Mouse (Mus musculus) neural tube, embryonic 15.5 days (tissue): ENCODE data around the gene Zkscan3. TPM values are rescaled to one million over a fixed set of nuclear protein-coding genes. Genes with fewer than 3 reads are reported as not detected.
"Not testable (repeated sequence)": the region's sequence is repeated elsewhere in the genome, so short reads cannot be mapped to it uniquely, and the experiment has no call there.

Source experiments
- ATAC-seq: fragments of 200-750 bp; cut with Nextera tagmentation; 2 replicates; pipeline ENCODE4 v1.8.0; 2017; ENCODE audit warnings: mild to moderate bottlenecking, moderate TSS enrichment, moderate library complexity; ENCODE audit not compliant: low FRiP score
- H3K27ac ChIP-seq: fragments of 300-500 bp; sonication (generic); replicated peaks from 2 replicates; pipeline ENCODE4 v1.5.1; 2015; ENCODE audit warnings: mild to moderate bottlenecking, inconsistent platforms
- H3K27me3 ChIP-seq: fragments of 300-500 bp; sonication (generic); replicated peaks from 2 replicates; pipeline ENCODE4 v1.6.1; 2015; ENCODE audit warnings: inconsistent platforms
- H3K36me3 ChIP-seq: fragments of 300-500 bp; sonication (generic); 2 replicates; pipeline ENCODE4 v1.6.1; 2015; ENCODE audit warnings: inconsistent platforms
- H3K4me1 ChIP-seq: fragments of 300-500 bp; sonication (generic); 2 replicates; pipeline ENCODE4 v1.6.1; 2015; ENCODE audit warnings: inconsistent platforms
- H3K4me2 ChIP-seq: fragments of 300-500 bp; sonication (generic); 2 replicates; pipeline ENCODE4 v1.6.1; 2015; ENCODE audit warnings: inconsistent platforms, mild to moderate bottlenecking, moderate library complexity
- H3K4me3 ChIP-seq: fragments of 300-500 bp; sonication (generic); replicated peaks from 2 replicates; pipeline ENCODE4 v1.5.1; 2015; ENCODE audit warnings: mild to moderate bottlenecking, inconsistent platforms
- H3K9ac ChIP-seq: fragments of 300-500 bp; sonication (generic); replicated peaks from 2 replicates; pipeline ENCODE4 v1.6.1; 2015; ENCODE audit warnings: mild to moderate bottlenecking, inconsistent platforms
- H3K9me3 ChIP-seq: fragments of 300-500 bp; sonication (generic); replicated peaks from 2 replicates; pipeline ENCODE4 v1.6.1; 2016; ENCODE audit warnings: inconsistent platforms
- WGBS: fragments of 180-500 bp; shearing (Covaris S2); methylation state at CpG from one replicate; pipeline ENCODE4 v1.1.7; 2015; ENCODE audit warnings: mixed read lengths; 5-methylcytosine and 5-hydroxymethylcytosine counted together
- polyA plus RNA-seq: library from polyadenylated mRNA; unstranded; fragments of >200 nt; fragmentation: Nextera tagmentation; extraction: Ambion mirVana; gene quantifications from 2 replicates; pipeline ENCODE4 v1.2.1, GENCODE M21; 2015

Zkscan3 gene
- polyA plus RNA-seq, 1 experiment from 2014 or later: 63.5 TPM

GRCm38 (mm10) chr13:21415266-21415665 lies 12.7 kb upstream of the Zkscan3 start:
- no peak for ATAC-seq
- Histone ChIP-seq H3K27me3 (no peaks in the 10 kb centered on the region), H3K27ac (no peak overlapping the region), H3K4me2 (no peak overlapping the region), H3K9me3 (no peaks in the 10 kb centered on the region), H3K4me3 (no peak overlapping the region), H3K36me3 (no peaks in the 10 kb centered on the region), H3K4me1 (no peaks in the 10 kb centered on the region), H3K9ac (no peak overlapping the region)
- 90% methylated on average over 4 of the region's 4 CpGs for WGBS

- H3K27ac ChIP-seq: no peak overlapping the region
- H3K4me1 ChIP-seq: no peaks in the 10 kb centered on the region
- ATAC-seq: no peak
- H3K4me2 ChIP-seq: no peak overlapping the region
- H3K27me3 ChIP-seq: no peaks in the 10 kb centered on the region
- no peaks in the 10 kb centered on the region for H3K9me3 ChIP-seq
- WGBS: 71% methylated on average over 15 of the region's 15 CpGs
- H3K9ac ChIP-seq: no peak overlapping the region
- no peaks in the 10 kb centered on the region for H3K36me3 ChIP-seq
- no peak overlapping the region for H3K4me3 ChIP-seq
Measured at GRCm38 (mm10) chr13:21414231-21415212, 12.0 kb upstream of the Zkscan3 start.

- H3K27ac ChIP-seq: peak overlapping the region; percentile 89
- H3K9me3 ChIP-seq: no peaks in the 10 kb centered on the region
- H3K27me3 ChIP-seq: 0 out of 2 replicates have a peak, but pooled peaks cover 3% of the 10 kb centered on the region
- peak overlapping the region; percentile 58 for H3K4me3 ChIP-seq
- H3K4me2 ChIP-seq: peak overlapping the region; percentile 67
- peak overlapping the region; percentile 75 for H3K9ac ChIP-seq
- peak; percentile 37; the same call in 1 of the 2 replicates for ATAC-seq
- H3K36me3 ChIP-seq: no peaks in the 10 kb centered on the region
- peaks cover 14% of the 10 kb centered on the region for H3K4me1 ChIP-seq
- WGBS: 51% methylated on average over 11 of the region's 11 CpGs
Measured at GRCm38 (mm10) chr13:21408805-21409459, 6.4 kb upstream of the Zkscan3 start.

GRCm38 (mm10) chr13:21407969-21408804 lies 5.6 kb upstream of the Zkscan3 start:
- H3K36me3 ChIP-seq: no peaks in the 10 kb centered on the region
- H3K4me2 ChIP-seq: peak overlapping the region; percentile 67
- H3K4me3 ChIP-seq: peak overlapping the region; percentile 58
- ATAC-seq: peak; percentile 99
- peaks cover 14% of the 10 kb centered on the region for H3K4me1 ChIP-seq
- H3K9ac ChIP-seq: peak overlapping the region; percentile 75
- no peaks in the 10 kb centered on the region for H3K9me3 ChIP-seq
- WGBS: 5% methylated on average over 27 of the region's 27 CpGs
- 0 out of 2 replicates have a peak, but pooled peaks cover 3% of the 10 kb centered on the region for H3K27me3 ChIP-seq
- peak overlapping the region; percentile 89 for H3K27ac ChIP-seq

GRCm38 (mm10) chr13:21407341-21407740 lies 4.8 kb upstream of the Zkscan3 start:
- H3K9ac ChIP-seq: peak overlapping the region; percentile 75; the same call in 1 of the 2 replicates
- H3K4me1 ChIP-seq: peaks cover 14% of the 10 kb centered on the region
- H3K4me3 ChIP-seq: no peak overlapping the region
- ATAC-seq: no peak
- no peaks in the 10 kb centered on the region for H3K9me3 ChIP-seq
- 79% methylated on average over 11 of the region's 11 CpGs for WGBS
- H3K36me3 ChIP-seq: no peaks in the 10 kb centered on the region
- H3K27me3 ChIP-seq: 0 out of 2 replicates have a peak, but pooled peaks cover 3% of the 10 kb centered on the region
- H3K27ac ChIP-seq: 0 out of 2 replicates have a peak overlapping the region, but pooled peaks have one; percentile 89
- H3K4me2 ChIP-seq: peak overlapping the region; percentile 67; the same call in 1 of the 2 replicates

GRCm38 (mm10) chr13:21402848-21403247 lies 293 bp upstream of the Zkscan3 start:
- Histone ChIP-seq H3K9ac (peak overlapping the region; percentile 63), H3K4me2 (peak overlapping the region; percentile 68), H3K27me3 (0 out of 2 replicates have a peak, but pooled peaks cover 3% of the 10 kb centered on the region), H3K4me3 (peak overlapping the region; percentile 60), H3K27ac (no peak overlapping the region; the same call in 1 of the 2 replicates), H3K9me3 (no peaks in the 10 kb centered on the region), H3K36me3 (peaks cover 13% of the 10 kb centered on the region; the same call in 1 of the 2 replicates), H3K4me1 (peaks cover 36% of the 10 kb centered on the region)
- 0% methylated on average over 2 of the region's 2 CpGs for WGBS
- ATAC-seq: peak; percentile 54; the same call in 1 of the 2 replicates

- H3K9ac ChIP-seq: peak overlapping the region; percentile 63
- peaks cover 13% of the 10 kb centered on the region; the same call in 1 of the 2 replicates for H3K36me3 ChIP-seq
- H3K27me3 ChIP-seq: 0 out of 2 replicates have a peak, but pooled peaks cover 3% of the 10 kb centered on the region
- H3K4me3 ChIP-seq: peak overlapping the region; percentile 60
- H3K9me3 ChIP-seq: no peaks in the 10 kb centered on the region
- 0 out of 2 replicates have a peak, but pooled peaks have one; percentile 15 for ATAC-seq
- peaks cover 30% of the 10 kb centered on the region for H3K4me1 ChIP-seq
- 16% methylated on average over 12 of the region's 12 CpGs for WGBS
- H3K27ac ChIP-seq: peak overlapping the region; percentile 70; the same call in 1 of the 2 replicates
- peak overlapping the region; percentile 68 for H3K4me2 ChIP-seq
Measured at GRCm38 (mm10) chr13:21401636-21402286, 794 bp downstream of the Zkscan3 start.

GRCm38 (mm10) chr13:21401166-21401565 lies 1.4 kb downstream of the Zkscan3 start:
- H3K9ac ChIP-seq: peak overlapping the region; percentile 63; the same call in 1 of the 2 replicates

GRCm38 (mm10) chr13:21397486-21397885 lies 5.1 kb downstream of the Zkscan3 start:
- peaks cover 30% of the 10 kb centered on the region for H3K4me1 ChIP-seq
- H3K9me3 ChIP-seq: no peaks in the 10 kb centered on the region
- H3K27me3 ChIP-seq: no peaks in the 10 kb centered on the region
- H3K4me2 ChIP-seq: no peak overlapping the region
- ATAC-seq: no peak
- H3K27ac ChIP-seq: no peak overlapping the region
- peaks cover 51% of the 10 kb centered on the region for H3K36me3 ChIP-seq
- WGBS: 95% methylated on average over 2 of the region's 2 CpGs
- H3K4me3 ChIP-seq: no peak overlapping the region
- no peak overlapping the region for H3K9ac ChIP-seq

More at GRCm38 (mm10) chr13:21401166-21401565, 1.4 kb downstream of the Zkscan3 start:
- Histone ChIP-seq H3K4me3 (peak overlapping the region; percentile 60), H3K27ac (no peak overlapping the region), H3K4me2 (peak overlapping the region; percentile 68), H3K9me3 (no peaks in the 10 kb centered on the region), H3K36me3 (peaks cover 19% of the 10 kb centered on the region; the same call in 1 of the 2 replicates), H3K4me1 (peaks cover 30% of the 10 kb centered on the region), H3K27me3 (0 out of 2 replicates have a peak, but pooled peaks cover 3% of the 10 kb centered on the region)
- ATAC-seq: no peak
- 79% methylated on average over 3 of the region's 3 CpGs for WGBS

GRCm38 (mm10) chr13:21396048-21396447 lies 6.5 kb downstream of the Zkscan3 start:
- Histone ChIP-seq H3K36me3 (peaks cover 66% of the 10 kb centered on the region), H3K4me1 (peaks cover 20% of the 10 kb centered on the region)
- H3K27me3 ChIP-seq, H3K4me2 ChIP-seq, H3K9ac ChIP-seq, H3K27ac ChIP-seq, H3K9me3 ChIP-seq, H3K4me3 ChIP-seq, ATAC-seq: not testable (repeated sequence)
- 98% methylated on average over 18 of the region's 18 CpGs for WGBS
